Mouse (Mus musculus): Measurements from ENCODE around the gene Manf.

GRCm38 (mm10) chr9:106822381-106823104 is 69.2 kb downstream of the Manf start:
- TF ChIP-seq CTCF (conservative IDR thresholded peaks at IDR 0.05; ENCODE audit: low read length) (no peak), NANOG (IDR thresholded peaks at IDR 0.05; ENCODE audit: borderline replicate concordance, low read length) (no peak), POU5F1 (IDR thresholded peaks at IDR 0.05; ENCODE audit: borderline replicate concordance, low read length) (no peak)

All from E14TG2a.4 (cell line).